Mouse (Mus musculus) heart, postnatal 0 days (tissue): Measurements from ENCODE around the gene Gm10142. TPM values are rescaled to one million over a fixed set of nuclear protein-coding genes. Genes with fewer than 3 reads are reported as not detected.
A peak's percentile ranks its signal among the peaks of the same experiment; 100 is the strongest.

Source experiments
- ATAC-seq: fragments of 200-750 bp; cut with Nextera tagmentation; 2 replicates; pipeline ENCODE4 v1.8.0; 2017; ENCODE audit warnings: low read depth, moderate number of reproducible peaks, moderate library complexity; ENCODE audit not compliant: insufficient read depth
- DNase-seq: peaks from one replicate; pipeline ENCODE4 v3.0.0-alpha.2; 2016; ENCODE audit warnings: low spot score
- H3K27ac ChIP-seq: fragments of 300-500 bp; sonication (generic); 2 replicates; pipeline ENCODE4 v1.5.1; 2014; ENCODE audit warnings: low read depth, mild to moderate bottlenecking
- H3K27me3 ChIP-seq: fragments of 300-500 bp; sonication (generic); 2 replicates; pipeline ENCODE4 v1.6.1; 2014; ENCODE audit warnings: low read length, mixed read lengths; ENCODE audit not compliant: control insufficient read depth, insufficient read depth
- H3K36me3 ChIP-seq: fragments of 300-500 bp; sonication (generic); replicated peaks from 2 replicates; pipeline ENCODE4 v1.6.1; 2014; ENCODE audit warnings: low read length, mixed read lengths; ENCODE audit not compliant: control insufficient read depth, insufficient read depth
- H3K4me1 ChIP-seq: fragments of 300-500 bp; sonication (generic); 2 replicates; pipeline ENCODE4 v1.6.1; 2014; ENCODE audit warnings: antibody characterized with exemption; ENCODE audit not compliant: control insufficient read depth, insufficient read depth
- H3K4me2 ChIP-seq: fragments of 300-500 bp; sonication (generic); 2 replicates; pipeline ENCODE4 v1.6.1; 2014; ENCODE audit warnings: low read depth, mild to moderate bottlenecking, low read length, moderate library complexity
- H3K4me3 ChIP-seq: fragments of 300-500 bp; sonication (generic); 2 replicates; pipeline ENCODE4 v1.5.1; 2014; ENCODE audit warnings: low read depth, low read length
- H3K9ac ChIP-seq: fragments of 300-500 bp; sonication (generic); replicated peaks from 2 replicates; pipeline ENCODE4 v1.6.1; 2014; ENCODE audit warnings: low read depth, low read length, mixed read lengths
- H3K9me3 ChIP-seq: fragments of 300-500 bp; sonication (generic); replicated peaks from 2 replicates; pipeline ENCODE4 v1.6.1; 2016; ENCODE audit warnings: low read length; ENCODE audit not compliant: control insufficient read depth
- CTCF ChIP-seq: IDR thresholded peaks from 2 replicates; pipeline ENCODE4 v1.5.1; 2016; ENCODE audit warnings: antibody characterized with exemption, control low read depth, low read depth
- EP300 ChIP-seq: IDR thresholded peaks from 2 replicates; pipeline ENCODE4 v1.6.1; 2016; ENCODE audit warnings: antibody characterized with exemption, low read depth
- WGBS: fragments of 180-500 bp; shearing (Covaris S2); extraction: QIAGEN DNeasy Blood & Tissue Kit; methylation state at CpG from one replicate; pipeline ENCODE4 v1.1.7; 2014; 5-methylcytosine and 5-hydroxymethylcytosine counted together
- polyA plus RNA-seq: library from polyadenylated mRNA; unstranded; fragments of >200 nt; fragmentation: Nextera tagmentation; extraction: Ambion mirVana; gene quantifications from 2 replicates; pipeline ENCODE4 v1.2.1, GENCODE M21; 2015
- total RNA-seq: library from RNA; depleted of rRNA; stranded (reverse); fragments of >200 nt; gene quantifications from 2 replicates; pipeline ENCODE4 v1.2.3, GENCODE M21; 2014; ENCODE audit warnings: low replicate concordance; rRNA removed

Gene Gm10142
- total RNA-seq (not detected in 2 replicates), polyA plus RNA-seq (not detected in 2 replicates)

DNA sequence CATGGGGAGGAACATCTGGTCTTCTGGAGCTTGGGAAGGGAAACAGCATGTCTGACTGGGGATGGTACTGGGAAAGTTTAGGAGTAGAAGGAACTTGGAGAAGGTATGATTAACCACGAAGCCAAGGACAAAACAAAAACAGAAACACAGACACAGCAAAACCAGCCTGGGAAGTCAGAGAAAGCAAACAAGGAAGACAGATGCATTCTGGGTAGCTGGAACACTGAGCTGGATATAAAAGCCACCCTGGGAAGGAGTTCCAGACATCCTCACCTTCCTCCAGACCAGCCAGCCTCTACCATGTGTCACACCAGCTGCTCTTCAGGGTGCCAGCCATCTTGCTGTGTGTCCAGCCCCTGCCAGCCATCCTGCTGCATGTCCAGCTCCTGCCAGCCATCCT is at the start of gene Gm10142:
TSS of gene Gm10142 (plus strand) at position 301 of the 400 bp plus-strand sequence.
- 70% methylated on average over 1 of the region's 1 CpGs for WGBS
- no peak within 1 kb of the TSS for H3K4me3 ChIP-seq
- no peak within 1 kb of the TSS for H3K9ac ChIP-seq
- no peak within 1 kb of the TSS for H3K27ac ChIP-seq
- H3K36me3 ChIP-seq, result no peaks in the 10 kb centered on the region
- H3K4me2 ChIP-seq, result no peak within 1 kb of the TSS
- ATAC-seq (no peak), DNase-seq (no peak)
- H3K4me1 ChIP-seq, result no peaks in the 10 kb centered on the region
- no peaks in the 10 kb centered on the region for H3K27me3 ChIP-seq
- H3K9me3 ChIP-seq, result 0 out of 2 replicates have a peak, but pooled peaks cover 5% of the 10 kb centered on the region
- TF ChIP-seq EP300 (no peak), CTCF (no peak)

DNA sequence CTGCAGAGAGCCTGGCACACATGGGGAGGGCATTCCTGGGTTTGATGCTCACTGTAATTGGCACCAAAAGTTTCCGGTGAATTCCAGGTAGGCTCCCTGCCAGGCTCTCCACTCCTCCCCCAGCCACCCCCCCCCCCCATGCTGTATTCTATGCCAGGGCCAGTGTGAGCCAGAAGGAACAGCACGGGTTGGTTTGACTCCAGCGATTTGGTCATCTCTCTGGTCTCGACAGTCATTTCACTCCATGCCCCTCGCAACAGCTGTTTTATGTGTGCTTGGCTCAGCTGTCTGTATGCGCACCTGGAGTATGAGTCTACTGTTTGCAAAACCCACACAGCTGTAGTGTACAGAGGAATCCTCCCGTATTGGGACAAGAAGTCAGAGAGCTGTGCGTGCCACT is 49.3 kb upstream of the Gm10142 start:
- ATAC-seq, result peak; percentile 36; the same call in 1 of the 2 replicates
- Histone ChIP-seq H3K4me2 (no peak overlapping the region), H3K27ac (no peak overlapping the region), H3K9ac (no peak overlapping the region), H3K27me3 (no peaks in the 10 kb centered on the region), H3K4me1 (no peaks in the 10 kb centered on the region), H3K36me3 (no peaks in the 10 kb centered on the region), H3K9me3 (no peaks in the 10 kb centered on the region), H3K4me3 (no peak overlapping the region)
- DNase-seq, result no peak
- TF ChIP-seq EP300 (no peak), CTCF (no peak)
- 70% methylated on average over 8 of the region's 8 CpGs for WGBS

DNA sequence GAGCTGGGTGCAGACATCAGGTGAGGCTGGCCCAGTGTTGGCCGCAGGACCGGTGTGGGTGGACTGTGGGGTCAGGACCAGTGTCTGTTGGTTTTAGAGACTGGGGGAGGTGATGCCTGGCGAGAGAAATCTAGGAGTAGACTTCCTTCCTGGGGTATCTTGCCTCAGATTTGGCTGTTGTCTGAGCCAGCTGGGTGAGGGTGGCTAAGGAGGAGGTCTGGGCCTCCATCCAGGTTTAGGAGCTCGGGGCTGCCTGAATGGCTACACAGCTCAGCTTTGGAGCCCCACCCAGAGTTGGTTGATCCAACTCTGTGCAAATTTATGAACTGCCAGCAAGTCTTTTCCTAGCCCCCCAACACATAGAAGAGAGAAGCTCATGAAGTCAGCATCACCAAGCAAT is 48.2 kb upstream of the Gm10142 start:
- Histone ChIP-seq H3K36me3 (no peaks in the 10 kb centered on the region), H3K27me3 (no peaks in the 10 kb centered on the region), H3K4me3 (no peak overlapping the region), H3K4me1 (no peaks in the 10 kb centered on the region), H3K9ac (no peak overlapping the region), H3K4me2 (no peak overlapping the region), H3K27ac (no peak overlapping the region), H3K9me3 (no peaks in the 10 kb centered on the region)
- WGBS, result 59% methylated on average over 4 of the region's 4 CpGs
- no peak for TF ChIP-seq EP300
- TF ChIP-seq CTCF, result no peak
- ATAC-seq, result no peak
- DNase-seq, result no peak

DNA sequence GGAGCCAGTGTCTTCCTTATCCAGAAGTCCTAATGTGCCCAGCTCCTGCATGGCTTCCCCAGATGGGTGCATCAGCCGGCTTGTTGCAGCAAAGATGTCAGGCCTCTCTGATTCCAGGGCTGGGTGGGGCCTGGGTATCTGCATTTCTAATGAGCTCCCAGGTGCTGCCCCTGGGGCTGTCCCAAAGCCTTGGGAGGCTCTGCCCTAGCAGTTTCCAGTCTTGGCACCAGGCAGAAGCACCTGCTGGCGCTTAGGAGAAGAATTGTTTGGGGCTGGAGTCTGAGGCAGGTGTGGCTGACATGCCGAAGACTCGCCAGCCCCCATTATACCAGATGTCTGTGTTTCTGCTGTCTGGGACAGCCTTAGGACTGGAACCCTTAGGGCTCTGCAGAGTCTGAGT is 44.9 kb upstream of the Gm10142 start:
- Histone ChIP-seq H3K9ac (no peak overlapping the region), H3K9me3 (no peaks in the 10 kb centered on the region), H3K4me1 (no peaks in the 10 kb centered on the region), H3K4me2 (no peak overlapping the region), H3K36me3 (no peaks in the 10 kb centered on the region), H3K4me3 (no peak overlapping the region), H3K27me3 (peaks cover 11% of the 10 kb centered on the region; the same call in 1 of the 2 replicates), H3K27ac (no peak overlapping the region)
- no peak for DNase-seq
- ATAC-seq, result no peak
- 81% methylated on average over 4 of the region's 4 CpGs for WGBS
- TF ChIP-seq CTCF (no peak), EP300 (no peak)

DNA sequence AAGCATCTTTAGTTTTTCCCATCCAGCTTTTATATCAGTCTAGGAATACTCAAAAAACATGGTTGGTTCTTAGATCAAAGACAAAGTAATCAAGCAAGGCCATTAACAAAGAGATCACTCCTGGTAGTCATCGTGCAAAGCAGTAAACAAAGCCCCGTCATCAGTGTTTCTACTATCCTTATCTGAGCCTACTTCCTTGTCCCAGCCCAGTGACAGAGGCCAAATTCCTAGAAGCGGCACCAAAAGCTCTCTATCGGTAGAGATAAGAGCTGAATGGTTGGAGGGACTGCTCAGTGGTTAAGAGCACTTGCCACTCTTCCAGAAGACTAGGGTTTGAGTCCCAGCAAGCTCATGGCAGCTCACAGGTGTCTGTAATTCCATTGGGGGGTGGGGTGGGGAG is 44.1 kb upstream of the Gm10142 start:
- H3K27me3 ChIP-seq, result peaks cover 11% of the 10 kb centered on the region; the same call in 1 of the 2 replicates
- no peaks in the 10 kb centered on the region for H3K9me3 ChIP-seq
- no peak overlapping the region for H3K27ac ChIP-seq
- ATAC-seq (no peak), DNase-seq (no peak)
- no peak overlapping the region for H3K4me3 ChIP-seq
- H3K4me1 ChIP-seq, result no peaks in the 10 kb centered on the region
- WGBS, result 13% methylated on average over 4 of the region's 4 CpGs
- no peaks in the 10 kb centered on the region for H3K36me3 ChIP-seq
- no peak overlapping the region for H3K4me2 ChIP-seq
- no peak for TF ChIP-seq CTCF
- H3K9ac ChIP-seq, result no peak overlapping the region

DNA sequence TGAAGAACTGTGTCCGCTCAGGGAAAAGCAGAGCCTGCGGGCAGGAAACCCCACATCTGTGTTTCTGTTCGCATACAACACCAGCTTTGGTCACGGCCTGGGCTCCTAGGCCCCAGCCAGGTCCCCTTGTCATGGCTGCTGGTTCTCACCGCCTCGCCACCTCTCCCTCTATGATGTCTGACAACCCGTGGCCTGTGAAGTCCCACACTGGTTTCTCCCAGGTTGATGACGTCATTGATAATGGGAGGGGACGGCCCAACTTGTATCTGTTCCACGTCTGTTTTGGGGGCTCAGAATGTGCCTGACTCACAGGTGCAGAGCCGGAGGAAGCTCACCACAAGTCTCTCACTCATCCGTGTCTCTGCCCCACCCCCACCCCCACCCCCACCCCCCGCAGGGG is 41.8 kb upstream of the Gm10142 start:
- TF ChIP-seq EP300, result no peak
- TF ChIP-seq CTCF, result no peak
- Histone ChIP-seq H3K4me2 (no peak overlapping the region), H3K4me1 (no peaks in the 10 kb centered on the region), H3K27me3 (peaks cover 33% of the 10 kb centered on the region), H3K9me3 (no peaks in the 10 kb centered on the region), H3K9ac (no peak overlapping the region), H3K36me3 (no peaks in the 10 kb centered on the region), H3K4me3 (no peak overlapping the region), H3K27ac (no peak overlapping the region)
- no peak for DNase-seq
- no peak for ATAC-seq
- WGBS, result 50% methylated on average over 13 of the region's 13 CpGs
